Mouse (Mus musculus): ENCODE data around the gene Kmt5c.

Gene Kmt5c

DNA sequence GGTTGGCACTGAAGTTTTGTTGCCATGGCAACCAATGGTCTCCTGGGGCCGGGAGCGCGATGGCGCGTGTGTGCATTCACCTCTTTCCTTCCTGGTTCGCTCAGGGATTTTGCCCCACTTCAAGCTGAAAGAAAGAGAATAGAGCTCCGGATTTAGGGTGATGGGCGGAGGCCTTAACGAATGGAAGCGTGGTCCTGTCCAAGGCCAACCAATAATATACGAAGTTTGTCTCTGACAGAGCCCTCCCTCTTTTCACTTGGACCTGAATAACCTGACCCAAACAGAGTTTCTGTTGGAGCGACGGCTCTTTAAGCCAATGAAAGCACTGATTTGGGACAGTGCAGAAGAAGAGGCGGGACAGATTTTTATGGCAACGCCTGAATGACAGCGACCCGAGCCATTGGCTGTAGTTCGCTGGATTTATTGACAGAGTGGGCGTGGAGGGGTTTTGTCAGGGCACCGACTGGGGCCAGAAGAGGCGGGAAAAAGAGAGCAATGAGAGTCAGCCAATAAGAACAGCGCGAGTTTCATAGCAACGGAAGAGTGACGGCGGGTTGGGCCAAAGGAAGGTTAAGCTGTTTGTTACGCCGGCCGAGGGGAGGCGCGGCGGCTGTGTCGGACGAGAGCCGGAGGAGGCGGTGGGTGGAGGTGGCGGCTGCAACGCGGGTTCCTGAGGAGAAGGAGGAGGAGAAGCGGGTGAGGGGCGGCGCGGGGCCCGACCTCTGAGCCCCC, at the start of gene Kmt5c:
Kmt5c (plus strand) TSS at position 572 of the 732 bp plus-strand sequence.
- DNase-seq (ENCODE audit: low spot score): peak; percentile 99

DNA sequence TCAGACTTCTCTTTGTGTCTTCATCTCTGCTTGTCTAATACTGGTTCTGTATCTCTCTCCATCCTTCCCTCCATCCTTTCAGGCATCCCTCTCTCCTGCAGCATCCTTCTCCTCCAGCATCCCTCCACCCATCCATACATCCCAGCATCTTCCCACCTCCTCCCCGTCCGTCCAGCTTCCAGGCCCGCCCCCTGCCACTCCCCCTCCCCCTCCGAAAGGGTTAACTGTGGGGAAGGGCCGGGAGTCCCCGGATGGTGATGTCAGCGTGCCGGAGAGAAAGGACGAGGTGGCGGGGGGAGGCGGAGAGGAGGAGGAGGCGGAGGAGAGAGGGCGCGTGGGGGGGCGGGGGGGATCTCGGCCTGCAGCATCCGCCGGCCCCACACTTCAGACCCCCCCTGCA, 49.5 kb upstream of the Kmt5c start, which contains the start of gene Brsk1:
Brsk1 (plus strand) TSS at position 218 of the 400 bp plus-strand sequence.
- DNase-seq (ENCODE audit: low spot score): no peak

DNA sequence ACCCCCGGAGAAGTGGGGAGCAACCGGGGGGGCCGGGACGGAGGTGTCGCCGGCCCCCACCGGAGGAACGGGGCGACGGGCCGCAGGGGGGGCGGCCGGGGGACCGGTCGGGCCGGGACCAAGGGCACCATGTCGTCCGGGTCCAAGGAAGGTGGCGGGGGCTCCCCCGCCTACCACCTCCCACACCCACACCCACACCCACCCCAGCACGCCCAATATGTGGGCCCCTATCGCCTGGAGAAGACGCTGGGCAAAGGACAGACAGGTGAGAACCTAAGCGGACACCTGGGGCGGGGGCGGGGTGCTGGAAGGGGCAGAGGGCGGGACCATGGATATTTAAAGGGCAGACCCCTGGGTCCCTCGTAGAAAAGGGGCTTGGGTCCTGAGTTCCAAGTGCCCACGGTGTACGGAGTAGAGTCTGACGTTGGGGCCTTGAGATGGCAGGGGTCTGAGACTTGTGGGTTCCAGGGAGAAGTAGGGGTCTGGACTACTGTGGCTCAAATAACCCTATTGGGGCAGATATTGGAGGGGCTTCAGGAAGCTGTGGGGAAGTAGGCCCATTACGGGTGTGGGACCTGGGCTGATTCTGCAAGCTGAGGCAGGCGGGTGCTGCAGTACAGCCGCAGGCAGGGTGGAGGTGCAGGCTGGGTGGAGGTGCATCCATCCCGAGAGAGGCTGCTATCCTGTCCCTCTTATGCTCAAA, 48.8 kb upstream of the Kmt5c start:
- no peak for DNase-seq (ENCODE audit: low spot score)

DNA sequence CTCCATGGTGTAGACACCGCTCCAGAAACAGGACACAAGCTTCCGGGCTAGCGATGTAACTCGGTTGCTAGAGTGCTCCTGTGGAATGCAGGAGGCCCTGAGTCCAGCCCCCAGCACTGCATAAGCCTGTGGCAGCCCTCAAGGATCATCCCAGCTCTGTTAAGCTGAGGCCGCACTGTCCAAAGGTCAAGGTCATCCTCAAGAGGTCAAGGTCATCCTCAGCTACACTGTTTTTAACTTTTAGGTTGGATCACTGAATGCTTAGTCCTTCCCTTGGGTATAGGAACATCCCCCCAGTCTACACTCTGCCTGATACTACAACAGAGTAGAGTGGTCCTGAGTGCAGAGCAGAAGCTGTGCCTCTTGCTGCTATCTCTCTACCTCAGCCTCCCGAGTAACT, 46.9 kb upstream of the Kmt5c start:
- no peak for DNase-seq (ENCODE audit: low spot score)

DNA sequence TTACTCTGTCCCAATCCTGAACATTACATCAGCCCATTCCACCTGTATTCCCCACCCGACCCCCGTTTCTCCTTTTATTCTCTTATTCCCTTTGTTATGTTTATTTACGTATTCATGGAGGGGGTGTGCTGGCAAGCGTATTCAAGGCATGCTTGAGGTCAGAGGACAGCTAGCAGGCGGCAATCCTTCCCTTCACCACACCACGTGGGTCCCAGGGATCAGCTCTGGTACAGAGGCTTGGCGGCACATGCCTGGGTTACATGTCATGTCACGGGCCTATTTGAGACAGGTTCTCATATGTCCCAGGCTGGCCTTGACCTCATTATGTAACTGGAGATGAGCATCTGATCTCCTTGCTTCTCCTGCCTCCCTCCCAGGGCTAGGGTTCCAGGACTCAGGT, 37.6 kb upstream of the Kmt5c start:
- no peak for DNase-seq (ENCODE audit: low spot score)

DNA sequence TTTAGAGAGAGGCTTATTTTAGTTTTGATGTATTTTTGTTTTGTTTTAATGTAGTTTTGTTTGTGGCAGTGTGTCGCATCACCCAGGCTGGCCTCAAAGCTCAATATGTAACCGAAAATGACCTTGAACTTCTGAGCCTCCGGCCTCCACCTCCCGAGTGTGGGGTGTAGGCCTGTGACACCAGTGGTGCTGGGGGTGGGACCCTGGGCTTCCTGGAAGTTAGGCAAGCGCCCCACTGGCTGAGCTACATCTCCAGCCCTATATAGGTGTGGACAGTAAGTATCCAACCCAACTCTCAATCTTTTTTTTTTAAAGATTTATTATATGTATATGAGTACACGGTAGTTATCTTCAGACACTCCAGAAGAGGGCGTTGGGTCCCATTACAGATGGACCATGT, 36.7 kb upstream of the Kmt5c start:
- DNase-seq (ENCODE audit: low spot score): no peak

DNA sequence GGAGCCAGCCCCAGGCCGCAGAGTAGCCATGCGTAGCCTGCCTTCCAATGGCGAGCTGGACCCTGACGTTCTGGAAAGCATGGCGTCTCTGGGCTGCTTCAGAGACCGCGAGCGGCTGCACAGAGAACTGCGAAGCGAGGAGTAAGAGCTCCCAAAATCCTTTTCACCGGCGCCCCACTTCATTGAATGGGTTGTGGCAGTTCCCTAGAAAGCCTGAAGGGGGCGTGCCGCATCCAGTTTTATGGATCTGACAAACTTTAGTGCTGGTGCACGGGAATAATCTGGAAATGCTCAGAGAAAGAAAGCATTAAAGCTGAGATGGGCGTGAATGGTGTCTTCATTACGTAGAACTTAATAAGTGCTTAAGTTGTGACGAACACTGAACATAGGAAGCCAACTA, 34.8 kb upstream of the Kmt5c start:
- no peak for DNase-seq (ENCODE audit: low spot score)

DNA sequence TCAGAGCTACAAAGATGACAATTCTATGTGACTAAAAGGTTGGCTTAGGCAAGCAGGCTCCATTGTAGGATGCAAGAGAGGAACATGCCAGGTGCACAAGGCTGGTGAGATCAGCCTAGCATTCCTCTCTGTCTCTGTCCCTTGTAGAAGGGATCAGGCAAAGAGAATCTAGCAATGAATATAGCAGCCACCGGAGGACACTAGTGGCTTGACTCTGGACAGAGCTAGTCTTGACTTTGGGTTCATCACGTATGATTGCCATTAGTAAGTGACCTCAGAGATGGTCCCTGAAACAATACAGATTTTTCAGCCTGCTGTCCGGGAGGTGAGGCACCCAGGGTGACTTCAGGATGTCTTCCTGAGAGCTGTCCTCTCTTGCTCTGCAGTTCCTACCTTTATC, 27.3 kb upstream of the Kmt5c start:
- peak; percentile 32 for DNase-seq (ENCODE audit: low spot score)

DNA sequence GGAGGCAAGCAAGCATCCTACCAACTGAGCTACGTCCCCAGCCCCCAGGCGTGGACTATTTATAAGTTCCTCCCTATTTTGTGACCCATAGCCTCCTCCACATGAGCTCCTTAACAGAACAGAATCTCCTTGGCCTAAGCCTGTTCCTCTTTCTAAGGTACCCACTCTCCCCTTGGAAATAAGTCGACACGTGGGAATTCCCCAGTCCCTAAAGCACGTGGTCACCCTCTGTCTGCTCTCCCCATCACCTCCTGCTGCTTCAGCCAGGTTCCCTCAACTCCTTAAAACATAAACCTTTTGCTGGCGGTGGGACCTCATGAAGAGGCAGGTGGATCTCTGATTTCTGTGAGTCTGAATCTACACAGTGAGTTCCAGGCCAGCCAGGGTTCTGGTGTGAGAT, 23.0 kb upstream of the Kmt5c start:
- no peak for DNase-seq (ENCODE audit: low spot score)

DNA sequence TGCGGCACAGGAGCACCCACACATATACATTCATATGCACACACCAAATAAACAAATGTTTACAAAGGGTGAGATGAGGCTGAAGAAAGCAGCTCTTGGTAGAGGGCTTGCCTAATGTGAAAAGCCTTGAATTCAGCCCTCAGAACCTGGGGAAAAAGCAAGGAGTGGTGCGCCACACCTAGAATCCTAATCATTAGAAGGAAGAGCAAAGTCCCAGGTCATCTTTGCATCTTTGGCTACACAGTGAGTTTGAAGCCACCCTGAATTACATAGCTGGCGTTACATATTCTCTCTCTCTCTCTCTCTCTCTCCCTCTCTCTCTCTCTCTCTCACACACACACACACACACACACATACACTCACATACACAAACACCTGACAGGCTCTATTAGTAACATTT, 20.6 kb upstream of the Kmt5c start:
- DNase-seq (ENCODE audit: low spot score): no peak

DNA sequence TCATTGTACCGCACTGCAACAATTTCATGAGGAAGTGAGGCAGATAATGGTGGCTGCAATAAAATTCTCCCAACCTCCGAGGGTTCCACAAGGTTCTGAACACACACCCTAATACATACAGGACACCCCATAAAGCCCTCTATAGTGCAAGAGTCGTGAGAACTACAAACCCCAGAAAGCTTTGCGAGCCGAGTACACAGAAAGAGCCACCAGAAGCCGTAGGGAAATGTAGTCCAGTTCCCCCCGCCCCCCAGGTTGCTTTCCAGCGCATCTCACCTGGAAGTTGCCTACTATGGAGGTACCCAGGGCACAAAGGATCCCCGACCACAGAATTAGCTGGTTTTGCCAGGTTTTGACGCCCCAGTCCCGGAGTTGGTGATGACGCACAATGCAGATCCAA, 16.4 kb upstream of the Kmt5c start:
- no peak for DNase-seq (ENCODE audit: low spot score)

DNA sequence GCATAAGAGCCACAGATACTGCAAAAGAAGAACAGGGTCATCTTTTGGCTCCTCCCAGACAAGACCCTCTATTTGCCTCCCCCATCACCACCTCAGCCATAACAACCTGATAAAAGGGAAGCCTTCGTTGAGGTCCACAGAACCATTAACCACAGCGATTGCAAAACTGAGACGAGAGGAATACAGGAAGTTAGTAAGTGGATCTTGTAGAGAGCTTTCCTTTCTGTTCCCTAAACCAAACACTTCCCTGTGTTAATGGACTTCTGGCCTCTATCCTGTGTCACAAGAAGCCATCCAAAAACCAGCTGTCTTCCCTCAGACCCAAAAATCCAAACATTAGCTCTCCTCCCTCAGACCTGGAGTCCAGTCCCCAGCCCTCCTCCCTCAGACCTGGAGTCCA, 15.6 kb upstream of the Kmt5c start:
- no peak for DNase-seq (ENCODE audit: low spot score)

DNA sequence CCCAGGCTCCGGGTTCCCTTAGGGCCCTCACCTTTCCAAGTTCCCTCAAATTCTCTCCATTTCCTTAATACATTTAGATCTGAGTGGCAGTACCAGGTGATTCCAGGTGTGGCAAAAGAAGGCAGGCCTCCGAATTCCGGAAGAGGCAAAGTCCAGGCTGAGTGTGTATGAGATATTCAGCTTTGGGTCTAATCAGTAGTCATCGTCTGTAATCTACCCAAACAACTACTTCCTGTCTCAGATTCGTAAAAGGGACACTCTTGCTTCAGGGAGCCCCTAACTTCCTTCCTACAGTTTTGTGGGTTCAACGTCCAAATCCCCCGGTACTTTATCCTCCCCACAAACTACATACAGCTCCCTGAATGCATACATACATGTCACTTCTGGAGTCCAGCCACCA, 14.7 kb upstream of the Kmt5c start, which contains the start of gene Tmem150b:
Tmem150b (minus strand) TSS at position 81 of the 400 bp plus-strand sequence.
- no peak for DNase-seq (ENCODE audit: low spot score)

DNA sequence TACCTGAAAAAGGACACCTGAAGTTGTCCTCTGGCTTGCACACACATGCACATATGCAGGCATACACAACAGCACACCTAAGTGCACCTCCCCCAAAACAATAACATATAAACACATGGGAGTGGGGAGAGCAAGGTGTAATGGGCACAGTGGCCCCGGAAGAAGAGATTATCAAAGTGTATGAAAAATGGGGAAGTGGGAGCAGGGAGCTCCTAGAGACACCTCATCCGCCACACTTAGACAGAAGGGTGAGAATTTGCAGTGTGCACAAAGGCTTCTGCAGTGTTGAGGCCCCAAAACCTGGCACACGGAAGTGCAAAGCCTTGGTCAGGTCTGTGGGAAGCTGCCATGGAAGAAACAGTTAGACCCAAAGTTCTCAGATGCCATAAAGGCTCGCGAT, 8.8 kb upstream of the Kmt5c start:
- no peak for DNase-seq (ENCODE audit: low spot score)

DNA sequence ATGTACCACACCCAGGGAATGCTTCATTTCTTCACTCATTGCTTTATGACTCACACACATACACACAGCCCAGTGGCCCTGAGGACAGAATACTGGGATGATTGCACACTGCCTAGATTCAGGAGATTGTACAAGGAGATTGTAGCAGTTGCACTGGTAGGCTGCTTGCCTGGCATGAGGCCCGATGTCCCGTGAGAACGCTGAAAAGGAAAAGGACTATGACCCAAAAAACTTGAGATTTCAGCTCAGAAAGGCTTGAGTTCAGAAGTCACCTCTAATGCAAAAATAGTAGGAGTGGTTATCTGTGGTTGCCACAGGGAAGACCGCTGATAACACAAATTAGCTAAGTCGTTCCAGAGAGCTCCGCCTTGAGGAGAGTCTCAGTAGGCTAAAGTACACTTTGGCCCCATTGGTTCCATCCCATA, 6.9 kb upstream of the Kmt5c start:
- DNase-seq (ENCODE audit: low spot score): peak; percentile 65

DNA sequence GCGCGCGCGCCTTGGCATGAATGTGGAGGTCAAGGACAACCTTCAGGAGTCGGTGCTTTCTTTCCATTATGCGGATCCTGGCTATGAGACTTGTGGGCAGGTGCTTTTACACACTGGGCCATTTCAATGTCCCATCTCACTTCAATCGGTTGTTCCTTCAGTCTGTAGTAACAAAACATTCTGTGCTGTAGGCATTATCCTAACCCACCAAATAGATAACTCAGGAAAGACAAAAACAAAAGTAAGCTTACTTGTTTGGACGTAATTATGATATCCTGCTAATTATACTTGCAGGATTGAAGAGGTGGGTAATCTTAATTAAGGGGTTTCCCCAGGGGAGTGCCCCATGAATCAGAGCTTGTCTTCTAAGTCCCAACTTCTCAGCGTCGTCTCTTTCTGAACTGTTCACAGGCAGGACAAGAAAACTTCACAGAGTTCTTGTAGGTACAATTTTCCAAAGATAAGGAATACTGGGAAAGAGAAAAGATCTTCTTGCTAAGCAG, 823 bp upstream of the Kmt5c start:
- DNase-seq (ENCODE audit: low spot score): no peak

DNA sequence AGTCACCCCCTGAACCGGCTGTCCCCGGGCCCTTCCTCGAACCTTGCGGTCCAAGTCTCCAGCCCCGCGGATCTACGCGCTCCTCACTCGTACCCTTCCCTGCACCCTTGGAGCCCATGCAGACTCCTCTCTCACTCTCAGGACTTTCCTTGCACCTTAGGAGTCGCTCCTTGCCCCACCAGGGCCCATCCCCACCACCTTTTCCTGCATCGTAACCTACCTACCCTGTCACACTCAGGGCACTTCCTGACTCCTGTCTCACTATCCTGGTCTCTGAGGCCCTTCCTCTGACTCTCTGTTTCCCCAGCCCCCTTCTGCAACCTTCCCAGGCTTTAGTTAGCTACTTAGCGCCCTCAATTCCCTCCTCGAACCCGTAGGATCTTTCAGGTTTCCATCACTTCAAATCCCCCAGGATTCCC, 403 bp downstream of the Kmt5c start:
- DNase-seq (ENCODE audit: low spot score): no peak

DNA sequence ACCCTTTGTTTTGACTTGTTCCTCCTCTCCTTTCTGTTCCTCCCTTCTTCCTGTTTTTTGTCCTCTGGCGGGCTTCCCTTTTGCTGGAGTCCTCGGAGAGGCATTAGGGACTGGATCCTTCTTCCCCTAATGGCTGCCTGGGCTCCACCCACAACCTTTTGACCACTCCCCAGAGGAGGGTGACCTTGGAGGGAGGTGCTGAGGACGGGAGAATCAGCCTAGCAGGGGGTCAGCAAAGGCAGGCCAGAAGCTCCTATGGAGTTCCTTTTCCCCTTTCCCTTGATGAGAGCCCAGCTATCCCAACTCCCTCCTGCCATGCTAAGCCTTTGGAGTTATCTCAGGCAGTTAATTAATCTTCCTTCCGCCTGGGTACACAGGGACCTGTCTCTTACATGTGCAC, 1.2 kb downstream of the Kmt5c start:
- peak; percentile 42 for DNase-seq (ENCODE audit: low spot score)

DNA sequence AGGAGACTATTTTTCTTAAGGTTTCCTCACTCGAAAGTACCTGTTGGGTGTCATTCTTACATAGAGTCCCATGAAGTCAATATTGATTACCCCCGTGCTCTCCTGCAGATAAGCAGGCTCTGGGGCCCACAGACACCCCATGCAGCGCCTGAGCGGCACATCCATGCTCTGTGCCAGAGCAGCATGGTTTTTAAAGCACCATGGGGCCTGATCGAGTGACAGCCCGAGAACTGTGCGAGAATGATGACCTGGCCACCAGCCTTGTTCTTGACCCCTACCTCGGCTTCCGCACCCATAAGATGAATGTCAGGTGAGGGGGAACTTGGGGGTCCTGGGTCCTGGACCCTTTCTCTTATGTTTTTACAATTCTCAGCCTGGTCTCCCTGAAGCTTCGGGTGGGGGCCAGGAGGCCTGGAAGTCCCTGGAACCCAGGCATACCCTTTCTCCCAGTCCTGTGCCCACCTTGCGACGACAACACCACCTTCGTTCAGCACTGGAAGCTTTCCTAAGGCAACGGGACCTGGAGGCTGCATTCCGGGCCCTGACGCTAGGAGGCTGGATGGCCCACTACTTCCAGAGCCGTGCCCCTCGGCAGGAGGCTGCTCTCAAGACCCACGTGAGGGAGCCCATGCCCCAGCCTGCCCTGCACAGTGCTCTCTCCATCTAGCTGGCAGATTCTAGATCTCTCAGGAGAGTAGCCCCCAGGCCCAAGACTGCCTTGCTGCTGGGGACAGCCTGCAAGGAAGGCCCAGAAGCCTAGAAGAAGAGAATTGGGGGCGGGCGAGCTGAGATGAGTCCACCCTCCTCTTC, 2.0 kb downstream of the Kmt5c start:
- no peak for DNase-seq (ENCODE audit: low spot score)

DNA sequence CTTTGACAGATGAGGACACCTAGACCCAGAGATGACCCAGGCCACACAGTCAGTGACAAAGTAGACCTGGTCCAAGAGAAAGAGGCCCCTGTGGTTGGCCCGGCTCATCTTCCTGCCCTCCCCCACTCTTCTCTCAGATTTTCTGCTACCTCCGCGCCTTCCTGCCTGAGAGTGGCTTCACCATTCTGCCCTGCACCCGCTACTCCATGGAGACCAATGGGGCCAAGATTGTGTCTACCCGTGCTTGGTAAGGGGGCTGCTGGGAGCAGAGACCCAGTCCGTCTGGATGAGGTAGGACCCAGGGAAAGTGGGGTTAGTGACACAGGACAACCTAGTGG, 2.5 kb downstream of the Kmt5c start:
- no peak for DNase-seq (ENCODE audit: low spot score)

DNA sequence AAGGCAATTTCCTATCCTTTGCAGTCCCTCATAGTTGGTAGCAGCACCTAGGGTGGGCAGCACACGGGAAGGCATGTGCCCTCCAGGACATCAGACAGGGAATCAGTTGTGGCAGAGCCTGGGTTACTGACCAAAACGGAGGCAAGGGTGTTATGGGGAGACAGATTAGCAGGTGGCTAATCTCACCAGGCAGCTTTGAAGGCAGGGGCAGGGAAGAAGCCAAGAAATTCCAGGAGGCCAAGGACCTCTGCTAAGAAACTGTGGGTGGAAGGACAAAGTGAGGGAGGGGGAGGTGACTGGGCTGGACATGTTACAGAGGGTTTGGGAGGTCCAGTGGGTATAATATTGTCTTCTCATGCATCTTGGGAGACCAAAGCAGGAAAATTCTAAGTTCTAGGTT, 3.4 kb downstream of the Kmt5c start:
- DNase-seq (ENCODE audit: low spot score): no peak

DNA sequence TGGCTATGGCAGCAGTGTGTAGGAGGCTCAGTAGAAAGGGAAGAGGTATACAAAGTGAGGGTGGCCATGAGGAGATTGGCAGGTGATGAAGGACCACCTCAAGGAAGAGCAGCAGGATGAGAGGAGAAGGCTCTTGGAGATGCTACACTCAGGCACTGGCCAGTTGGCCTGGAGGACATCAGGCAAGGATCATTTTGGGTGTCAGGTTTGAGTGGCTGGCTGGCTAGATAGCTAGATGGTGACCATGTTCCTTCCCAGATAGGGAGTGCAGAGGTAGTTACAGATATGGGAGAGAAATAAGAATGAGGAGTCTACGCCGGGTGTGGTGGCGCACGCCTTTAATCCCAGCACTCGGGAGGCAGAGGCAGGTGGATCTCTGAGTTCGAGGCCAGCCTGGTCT, 5.0 kb downstream of the Kmt5c start:
- DNase-seq (ENCODE audit: low spot score): no peak
